Mouse (Mus musculus) gastrocnemius, postnatal 10 days (tissue): ENCODE measurements around the gene Babam2. TPM values are rescaled to one million over a fixed set of nuclear protein-coding genes. Genes with fewer than 3 reads are reported as not detected.
"Not testable (repeated sequence)": the region's sequence is repeated elsewhere in the genome, so short reads cannot be mapped to it uniquely, and the experiment has no call there.

Experiments used
- DNase-seq: peaks from one replicate; pipeline ENCODE4 v3.0.0; 2021; ENCODE audit warnings: mixed read lengths
- total RNA-seq, 2 experiments: library from RNA; stranded (reverse); gene quantifications; 2 replicates each; pipeline ENCODE4 v1.2.3; 2021

The Babam2 gene
- total RNA-seq, 2 experiments from 2014 or later, result 45.3 to 45.8 TPM

GRCm38 (mm10) chr5:31940876-31941275, 243.4 kb downstream of the Babam2 start:
- no peak for DNase-seq

GRCm38 (mm10) chr5:31947185-31947584, 249.7 kb downstream of the Babam2 start:
- no peak for DNase-seq

- no peak for DNase-seq
Measured at GRCm38 (mm10) chr5:31949389-31949788, 251.9 kb downstream of the Babam2 start.

- no peak for DNase-seq
Measured at GRCm38 (mm10) chr5:31950532-31950931, 253.0 kb downstream of the Babam2 start.

DNA sequence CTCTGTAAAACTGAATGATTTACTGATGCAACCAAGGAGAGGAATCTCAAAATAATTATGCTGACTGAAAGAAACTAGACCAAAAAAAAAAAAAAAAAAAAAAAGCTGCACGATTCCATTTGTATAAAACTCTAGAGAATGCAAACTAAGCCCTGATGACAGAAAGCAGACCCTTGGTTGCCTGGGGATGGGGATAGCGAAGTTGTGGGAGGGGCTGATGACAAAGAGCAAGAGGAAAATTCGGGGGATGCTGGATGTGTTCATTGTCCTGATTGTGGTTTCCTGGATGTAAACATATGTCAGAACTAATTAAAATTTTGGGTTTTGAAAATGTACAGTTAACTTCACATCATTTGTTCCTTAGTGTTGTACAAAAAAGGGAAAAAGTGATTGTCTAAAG, 257.7 kb downstream of the Babam2 start:
- no peak for DNase-seq

GRCm38 (mm10) chr5:31956336-31956735, 258.9 kb downstream of the Babam2 start:
- DNase-seq, result no peak

- DNase-seq, result no peak
Measured at GRCm38 (mm10) chr5:31959886-31960285, 262.4 kb downstream of the Babam2 start.

DNA sequence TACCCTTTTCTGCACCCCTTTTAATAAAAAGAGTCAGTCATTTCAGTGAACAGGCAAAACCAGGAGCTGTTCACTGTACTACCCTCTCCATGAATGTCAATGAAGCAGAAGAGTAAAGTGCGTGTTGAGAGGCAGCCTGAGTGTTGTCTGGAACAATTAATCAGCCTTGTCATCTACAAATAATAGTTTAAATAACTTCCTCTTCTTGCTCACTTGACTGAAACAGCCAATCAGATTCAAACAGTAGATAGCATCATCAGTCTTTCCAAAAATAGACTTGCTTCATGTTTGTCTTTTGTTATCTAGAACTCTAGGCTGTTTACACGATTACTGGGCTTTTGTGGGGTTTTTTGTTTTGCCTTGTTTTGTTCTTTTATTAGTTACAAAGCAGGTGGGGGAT, 263.9 kb downstream of the Babam2 start:
- DNase-seq, result no peak

DNA sequence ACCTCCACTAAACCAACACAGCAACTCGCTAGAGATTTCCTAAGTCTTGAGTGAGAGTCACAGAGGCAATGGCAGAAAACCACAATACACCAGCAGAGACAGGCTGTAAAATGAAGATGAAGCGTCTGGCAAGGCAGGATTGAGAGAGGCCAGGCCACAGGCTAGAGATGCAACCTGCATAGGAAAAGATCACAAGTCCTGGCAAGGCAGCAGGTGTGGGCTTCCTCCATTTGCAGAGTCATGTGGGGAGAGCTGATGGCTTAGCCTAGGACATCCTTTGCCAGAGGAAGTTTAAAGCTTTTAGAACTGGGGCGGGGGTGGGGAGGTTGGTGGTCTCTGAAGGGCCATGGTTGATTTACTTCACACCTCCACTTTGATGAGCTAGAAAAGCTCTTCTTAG, 264.9 kb downstream of the Babam2 start:
- DNase-seq, result no peak

GRCm38 (mm10) chr5:31963352-31963751, 265.9 kb downstream of the Babam2 start:
- DNase-seq, result no peak

DNA sequence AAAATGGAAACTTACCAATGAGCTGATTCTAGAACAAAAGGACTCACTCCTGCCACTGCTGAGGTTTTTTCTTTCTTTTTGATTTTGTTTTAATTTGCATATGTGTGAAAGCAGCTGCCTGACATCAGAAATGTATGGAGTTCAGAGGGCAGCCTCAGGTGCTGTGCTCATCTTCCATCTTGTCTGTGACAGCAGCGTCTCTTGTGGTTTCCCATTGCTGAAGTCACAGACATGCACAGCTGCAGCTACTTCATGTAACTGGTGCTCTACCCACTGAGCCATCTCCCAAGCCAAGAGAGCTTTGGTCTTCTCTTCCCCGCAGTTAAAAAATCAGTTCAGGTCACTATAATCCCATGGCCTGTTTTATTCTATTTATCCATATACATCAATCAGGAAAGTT, 266.4 kb downstream of the Babam2 start:
- no peak for DNase-seq

DNA sequence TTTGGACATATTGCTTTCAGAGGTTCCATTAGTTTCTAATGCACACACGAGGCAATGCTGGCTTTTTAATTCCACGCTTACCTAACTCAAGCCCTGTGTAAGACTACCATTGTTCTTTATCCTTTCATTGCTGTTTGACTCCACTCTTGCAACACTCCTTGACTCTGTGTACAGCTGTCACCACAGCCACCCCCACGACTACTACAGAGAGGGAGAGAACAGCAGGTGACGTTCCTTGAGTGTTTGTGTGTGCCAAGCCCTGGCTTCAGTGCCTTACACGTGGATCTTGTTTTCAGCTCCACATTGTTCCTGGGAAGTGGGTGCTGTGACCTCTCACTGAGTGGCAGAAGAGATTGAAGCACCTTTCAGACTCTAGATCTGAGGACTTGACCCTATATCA, 269.3 kb downstream of the Babam2 start:
- no peak for DNase-seq

DNA sequence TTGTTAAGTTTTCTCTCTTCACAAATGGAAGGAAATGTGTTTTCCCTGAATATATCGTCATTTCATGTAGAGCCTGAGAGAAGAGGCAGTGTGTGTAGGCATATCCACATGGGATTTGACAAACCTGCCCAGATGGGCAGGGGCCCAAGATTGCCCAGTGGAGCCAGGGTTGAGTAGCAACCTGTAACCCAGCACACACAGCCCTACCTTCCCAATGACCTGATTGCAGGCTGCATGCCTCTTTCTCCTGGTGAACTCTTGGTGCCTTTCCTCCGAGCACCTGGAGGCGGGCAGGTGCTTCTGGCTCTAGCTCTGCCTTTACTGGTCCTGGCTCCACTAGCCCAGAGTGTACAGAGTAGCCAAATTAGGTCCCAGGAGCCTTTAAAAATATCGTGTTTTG, 270.0 kb downstream of the Babam2 start:
- no peak for DNase-seq

GRCm38 (mm10) chr5:31968046-31968506, 270.6 kb downstream of the Babam2 start:
- peak; percentile 23 for DNase-seq

- not testable (repeated sequence) for DNase-seq
Measured at GRCm38 (mm10) chr5:31972416-31972815, 274.9 kb downstream of the Babam2 start.

DNA sequence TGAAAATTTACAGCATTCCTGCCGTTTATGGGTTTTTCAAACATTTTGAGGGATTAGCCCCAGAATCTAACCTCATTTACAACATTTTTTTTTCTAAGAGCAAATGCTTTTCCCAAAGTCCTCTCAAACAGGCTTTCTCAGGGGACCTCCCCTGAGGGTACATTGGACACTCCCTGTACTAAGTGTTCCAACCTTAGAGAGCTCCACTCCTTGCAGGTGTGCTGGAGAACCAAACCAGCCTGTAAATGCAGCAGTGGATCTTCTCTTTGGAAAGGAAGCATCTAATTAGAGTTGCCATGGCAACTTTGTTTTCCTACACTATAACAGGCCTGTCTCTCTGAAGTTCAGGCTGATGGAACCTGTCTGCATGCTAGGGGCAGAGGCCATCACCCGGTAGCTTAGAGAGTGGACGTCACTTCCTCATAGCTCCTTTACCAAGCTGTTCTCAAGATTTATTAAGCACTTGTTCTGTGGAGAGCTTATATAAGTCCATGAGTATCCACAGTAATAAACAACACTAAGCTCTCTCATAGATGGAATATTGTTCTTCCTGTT, 277.2 kb downstream of the Babam2 start:
- DNase-seq, result no peak

- no peak for DNase-seq
Measured at GRCm38 (mm10) chr5:31982061-31982460, 284.6 kb downstream of the Babam2 start.

GRCm38 (mm10) chr5:31983161-31983560, 285.7 kb downstream of the Babam2 start:
- DNase-seq, result no peak

- DNase-seq, result no peak
Measured at GRCm38 (mm10) chr5:31983817-31984368, 286.4 kb downstream of the Babam2 start.

DNA sequence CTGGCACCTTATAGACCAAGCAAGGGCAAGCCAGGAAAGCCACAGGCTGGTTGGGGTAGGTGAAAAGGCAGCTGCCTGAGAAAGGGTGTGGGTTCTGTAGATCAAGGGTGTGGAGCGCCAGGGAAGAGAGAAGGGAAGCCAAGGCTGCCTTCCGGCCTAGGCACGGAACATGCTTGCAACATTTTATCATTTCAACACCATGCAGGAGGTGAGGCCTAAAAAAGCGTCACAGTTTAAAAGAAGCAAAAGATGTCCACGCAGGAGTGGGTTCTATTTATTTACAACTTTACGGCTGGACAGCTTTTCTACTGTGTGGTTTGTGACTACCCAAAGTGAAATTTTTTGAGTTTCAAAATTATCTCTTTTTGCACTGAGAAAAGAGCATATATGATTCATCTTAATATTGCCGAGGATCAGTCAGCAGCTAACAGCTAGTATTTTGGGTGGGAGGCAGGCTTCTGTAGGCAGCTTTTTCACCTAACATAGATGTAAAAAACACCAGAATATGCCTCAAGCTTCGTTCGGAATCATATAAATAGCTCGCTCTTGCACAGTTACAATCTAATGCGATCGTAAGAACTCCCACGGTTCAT, 287.0 kb downstream of the Babam2 start:
- no peak for DNase-seq

- no peak for DNase-seq
Measured at GRCm38 (mm10) chr5:31985021-31985420, 287.5 kb downstream of the Babam2 start.

DNA sequence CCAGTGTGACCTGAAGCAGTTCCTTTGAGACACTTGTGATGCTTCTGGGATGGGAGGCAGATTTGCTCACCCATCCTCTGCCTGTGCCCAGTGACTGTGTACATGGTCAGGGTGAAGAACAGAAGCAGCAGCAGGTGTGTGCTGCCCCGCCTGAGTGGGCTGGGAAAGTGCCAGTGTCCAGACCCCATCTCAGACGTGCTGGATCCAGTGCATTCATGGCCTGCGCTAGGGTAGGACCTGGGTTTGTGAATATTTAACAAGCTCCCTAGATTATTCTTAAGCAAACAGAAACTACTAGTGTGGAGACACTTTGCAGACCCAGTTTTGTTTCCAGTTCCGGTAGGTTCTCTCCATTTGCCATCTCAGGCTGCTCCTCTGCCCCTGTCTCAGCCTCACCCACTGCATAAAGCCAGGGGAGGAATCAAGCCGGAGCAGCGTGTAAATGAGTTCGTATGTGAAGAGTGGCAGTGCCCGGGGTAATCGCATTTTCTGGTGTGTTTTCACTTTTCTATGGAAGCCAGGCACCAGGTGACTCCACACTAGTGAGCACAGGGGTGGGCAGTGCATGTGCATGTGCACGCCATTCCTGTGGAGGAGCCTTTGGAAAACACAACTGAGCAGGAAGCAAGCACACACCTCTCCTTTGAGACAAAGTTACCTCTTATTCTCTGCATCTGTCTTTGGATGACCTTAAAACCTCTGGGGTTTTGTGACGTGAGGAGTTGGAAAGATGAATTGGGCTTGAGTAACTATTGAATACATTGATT, 290.2 kb downstream of the Babam2 start:
- DNase-seq, result no peak
